ENCODE assay signal across 22 mouse cellular contexts in the genomic region with DNA sequence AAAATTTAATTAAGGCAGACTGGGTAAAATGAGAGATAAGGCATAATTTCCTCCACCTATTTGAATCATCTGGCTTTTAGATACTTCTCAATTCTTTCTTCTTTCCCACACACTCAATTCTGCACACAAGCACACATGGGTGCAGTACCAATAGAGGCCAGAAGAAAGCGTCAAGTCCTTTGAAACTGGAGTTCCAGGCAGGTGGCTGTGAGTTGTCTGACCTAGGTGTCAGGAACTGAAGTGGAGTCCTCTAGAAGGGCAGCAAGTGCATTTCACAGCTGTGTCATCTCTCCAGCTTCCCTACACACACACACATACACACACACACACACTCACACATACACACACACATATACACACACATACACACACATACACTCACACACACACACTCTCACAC. TPM values are rescaled to one million over a fixed set of nuclear protein-coding genes. Genes with fewer than 3 reads are reported as not detected.
A peak's percentile ranks its signal among the peaks of the same experiment; 100 is the strongest.
DNase-seq lines count a peak whose midpoint lies in the region; ATAC-seq and TF ChIP-seq lines count a peak whose summit lies in the region.
"Had no signal": no experiment of that assay in that cellular context is flagged by ENCODE, and none has a peak within 500 bp of the region (broad histone marks: within the 10 kb centered on the region; RNA-seq: fewer than 3 reads in every experiment).

No protein-coding gene starts in this region.

- WGBS in stomach, postnatal 0 days = 100% methylated on average over 1 of the region's 1 CpGs

- no peak overlapping the region for H3K4me3 ChIP-seq in layer of hippocampus, adult 2 months
- no peak overlapping the region for H3K4me3 ChIP-seq in E14TG2a.4 (replicated peaks; ENCODE audit: low read length)
- no peak overlapping the region for H3K4me3 ChIP-seq in stomach, postnatal 0 days (ENCODE audit: low read depth, low read length)
- H3K4me3 ChIP-seq: embryonic facial prominence, embryonic 12.5 days; forebrain, embryonic 12.5 days; heart, adult 2 months; heart, embryonic 15.5 days had no signal

- no peak overlapping the region for H3K9ac ChIP-seq in stomach, postnatal 0 days (ENCODE audit: low read length)
- H3K9ac ChIP-seq: embryonic facial prominence, embryonic 12.5 days; forebrain, embryonic 12.5 days; heart, embryonic 15.5 days; hindbrain, embryonic 14.5 days had no signal

- ATAC-seq in stomach, postnatal 0 days (ENCODE audit: low FRiP score, low TSS enrichment) = no peak
- ATAC-seq: forebrain, embryonic 16.5 days; intestine, embryonic 16.5 days had no signal

- peaks cover 79% of the 10 kb centered on the region for H3K4me1 ChIP-seq in E14TG2a.4 (replicated peaks; ENCODE audit: low read depth, low read length)
- H3K4me1 ChIP-seq in stomach, postnatal 0 days (replicated peaks; ENCODE audit: control insufficient read depth, insufficient read depth) = no peaks in the 10 kb centered on the region
- H3K4me1 ChIP-seq: embryonic facial prominence, embryonic 12.5 days; forebrain, embryonic 12.5 days; heart, embryonic 15.5 days had no signal

- no peaks in the 10 kb centered on the region for H3K27me3 ChIP-seq in E14TG2a.4 (ENCODE audit: insufficient read depth, low read length)
- no peaks in the 10 kb centered on the region for H3K27me3 ChIP-seq in stomach, postnatal 0 days (ENCODE audit: control insufficient read depth, insufficient read depth, low read length)
- H3K27me3 ChIP-seq: CH12.LX; embryonic facial prominence, embryonic 12.5 days; forebrain, embryonic 12.5 days; heart, embryonic 15.5 days had no signal

- peaks cover 11% of the 10 kb centered on the region for H3K36me3 ChIP-seq in E14TG2a.4 (ENCODE audit: insufficient read depth, low read length)
- no peaks in the 10 kb centered on the region for H3K36me3 ChIP-seq in stomach, postnatal 0 days (ENCODE audit: control insufficient read depth, insufficient read depth, low read length)
- H3K36me3 ChIP-seq: heart, embryonic 15.5 days had no signal

- TF ChIP-seq EP300 in stomach, postnatal 0 days (optimal IDR thresholded peaks at IDR 0.05) = no peak

- H3K27ac ChIP-seq in layer of hippocampus, adult 2 months = no peak overlapping the region
- H3K27ac ChIP-seq in stomach, postnatal 0 days (replicated peaks) = no peak overlapping the region
- H3K27ac ChIP-seq: embryonic facial prominence, embryonic 12.5 days; forebrain, embryonic 12.5 days; heart, adult 2 months; heart, embryonic 15.5 days; hindbrain, embryonic 14.5 days had no signal

- no peak for DNase-seq in layer of hippocampus, adult 2 months (ENCODE audit: low spot score in 2 of 2)
- DNase-seq in layer of hippocampus, adult 11-12 months (ENCODE audit: low spot score) = no peak
- DNase-seq in ES-CJ7 (ENCODE audit: low read depth, low spot score) = peak; percentile 56
- DNase-seq in stomach, postnatal 0 days (ENCODE audit: low spot score) = no peak
- DNase-seq in cerebellum, postnatal 10 days = no peak
- DNase-seq: adrenal gland, adult 2 months; adrenal gland, postnatal 25 days; cerebellum, adult 2 months; cerebellum, postnatal 25 days; gastrocnemius, postnatal 14 days; heart, adult 2 months; heart, postnatal 14 days had no signal

- peak; percentile 45 for TF ChIP-seq CTCF in layer of hippocampus, adult 2 months (conservative IDR thresholded peaks at IDR 0.05)
- TF ChIP-seq CTCF in E14TG2a.4 (conservative IDR thresholded peaks at IDR 0.05; ENCODE audit: low read length) = 0 out of 2 replicates have a peak, but pooled peaks have one; percentile 8
- 0 out of 2 replicates have a peak, but pooled peaks have one; percentile 12 for TF ChIP-seq CTCF in stomach, postnatal 0 days (IDR thresholded peaks at IDR 0.05; ENCODE audit: low read depth)

- no peak overlapping the region for H3K4me2 ChIP-seq in stomach, postnatal 0 days (replicated peaks; ENCODE audit: low read depth)
- H3K4me2 ChIP-seq: embryonic facial prominence, embryonic 12.5 days; forebrain, embryonic 12.5 days; heart, embryonic 11.5 days; heart, embryonic 15.5 days; hindbrain, embryonic 14.5 days had no signal

- no peaks in the 10 kb centered on the region for H3K9me3 ChIP-seq in E14TG2a.4 (ENCODE audit: low read length)
- H3K9me3 ChIP-seq in stomach, postnatal 0 days (ENCODE audit: control insufficient read depth, low read length) = no peaks in the 10 kb centered on the region
- H3K9me3 ChIP-seq: embryonic facial prominence, embryonic 12.5 days; forebrain, embryonic 12.5 days; heart, embryonic 15.5 days had no signal

RNA-seq across cellular contexts. Expression of gene Cacng7, which starts 18.8 kb away (rescaled TPM):
- total RNA-seq in layer of hippocampus, adult 2 months (2021) = 100 to 1,000 TPM; 128 to 138 TPM
- 0.69 and 0.79 TPM in 2 replicates for polyA plus RNA-seq in stomach, postnatal 0 days (2015; fragmentation: Nextera tagmentation; extraction: Ambion mirVana)
- total RNA-seq: hematopoietic stem cell, adult 5-6 weeks had no signal

RNA-seq across cellular contexts. Expression of gene Cacng8, which starts 38.9 kb away (rescaled TPM):
- total RNA-seq in layer of hippocampus, adult 2 months (2021) = 100 to 1,000 TPM; 411 to 415 TPM
- polyA plus RNA-seq in stomach, postnatal 0 days (2015; fragmentation: Nextera tagmentation; extraction: Ambion mirVana) = 0.29 and 0.35 TPM in 2 replicates
- total RNA-seq: gastrocnemius, postnatal 14 days; heart, adult 2 months; heart, postnatal 14 days; hematopoietic stem cell, adult 5-6 weeks had no signal
- polyA plus RNA-seq: heart, adult 2 months had no signal
